Mouse (Mus musculus) erythroblast, embryonic 14.5 days (primary cell): ENCODE measurements at regions not wholly inside any gene's neighbourhood (a gene's known extent, or its start where the extent isn't known, plus 50 kb on each side); places are given as distances from the start of the nearest gene placed in this dataset.

Experiments used
- H3K27me3 ChIP-seq: 2 replicates; pipeline ENCODE4 v1.6.1; 2012; ENCODE audit warnings: inconsistent platforms; ENCODE audit not compliant: control insufficient read depth
- H3K36me3 ChIP-seq: 2 replicates; pipeline ENCODE4 v1.6.1; 2012; ENCODE audit warnings: mild to moderate bottlenecking, inconsistent platforms; ENCODE audit not compliant: control insufficient read depth
- H3K4me1 ChIP-seq: 2 replicates; pipeline ENCODE4 v1.6.1; 2012; ENCODE audit warnings: inconsistent platforms; ENCODE audit not compliant: control insufficient read depth
- H3K4me3 ChIP-seq: replicated peaks from 2 replicates; pipeline ENCODE3; 2012; ENCODE audit warnings: moderate library complexity, mild to moderate bottlenecking, inconsistent platforms
- H3K9me3 ChIP-seq: 2 replicates; pipeline ENCODE4 v1.6.1; 2012; ENCODE audit warnings: low read length, inconsistent platforms, mixed read lengths; ENCODE audit not compliant: control insufficient read depth
- GATA1 ChIP-seq: IDR thresholded peaks from 2 replicates; pipeline ENCODE4 v1.6.1; 2012; ENCODE audit warnings: low read length, inconsistent platforms, mixed read lengths
- TAL1 ChIP-seq: IDR thresholded peaks from 3 replicates; pipeline ENCODE4 v1.6.1; 2012; ENCODE audit warnings: low read length, inconsistent platforms, mixed read lengths

GRCm38 (mm10) chr16:50759979-50760378, 169.0 kb upstream of the Ccdc54 start:
- no peaks in the 10 kb centered on the region for H3K4me1 ChIP-seq
- no peak for TF ChIP-seq GATA1
- no peak for TF ChIP-seq TAL1

GRCm38 (mm10) chr16:50756696-50757095, 165.7 kb upstream of the Ccdc54 start:
- H3K36me3 ChIP-seq, result no peaks in the 10 kb centered on the region
- no peaks in the 10 kb centered on the region for H3K9me3 ChIP-seq
- no peak overlapping the region for H3K4me3 ChIP-seq
- no peak for TF ChIP-seq TAL1
- no peak for TF ChIP-seq GATA1
- H3K4me1 ChIP-seq, result no peaks in the 10 kb centered on the region
- no peaks in the 10 kb centered on the region for H3K27me3 ChIP-seq

More at GRCm38 (mm10) chr16:50759979-50760378, 169.0 kb upstream of the Ccdc54 start:
- H3K9me3 ChIP-seq, result no peaks in the 10 kb centered on the region
- H3K36me3 ChIP-seq, result no peaks in the 10 kb centered on the region
- H3K27me3 ChIP-seq, result no peaks in the 10 kb centered on the region
- no peak overlapping the region for H3K4me3 ChIP-seq

- no peaks in the 10 kb centered on the region for H3K27me3 ChIP-seq
- no peak overlapping the region for H3K4me3 ChIP-seq
- H3K9me3 ChIP-seq, result no peaks in the 10 kb centered on the region
- TF ChIP-seq TAL1 (no peak), GATA1 (no peak)
- H3K4me1 ChIP-seq, result no peaks in the 10 kb centered on the region
- no peaks in the 10 kb centered on the region for H3K36me3 ChIP-seq
These were observed 162.8 kb upstream of the Ccdc54 start for GRCm38 (mm10) chr16:50753612-50754389.

- no peak for TF ChIP-seq GATA1
- TF ChIP-seq TAL1, result no peak
These were observed 162.1 kb upstream of the Ccdc54 start for GRCm38 (mm10) chr16:50753046-50753445.

GRCm38 (mm10) chr16:50752277-50752600, 161.3 kb upstream of the Ccdc54 start:
- Histone ChIP-seq H3K9me3 (no peaks in the 10 kb centered on the region), H3K4me3 (no peak overlapping the region), H3K27me3 (no peaks in the 10 kb centered on the region), H3K4me1 (no peaks in the 10 kb centered on the region), H3K36me3 (no peaks in the 10 kb centered on the region)
- no peak for TF ChIP-seq TAL1
- no peak for TF ChIP-seq GATA1

More at GRCm38 (mm10) chr16:50753046-50753445, 162.1 kb upstream of the Ccdc54 start:
- no peaks in the 10 kb centered on the region for H3K36me3 ChIP-seq
- H3K27me3 ChIP-seq, result no peaks in the 10 kb centered on the region
- H3K4me3 ChIP-seq, result no peak overlapping the region
- no peaks in the 10 kb centered on the region for H3K4me1 ChIP-seq
- no peaks in the 10 kb centered on the region for H3K9me3 ChIP-seq

- Histone ChIP-seq H3K27me3 (no peaks in the 10 kb centered on the region), H3K36me3 (no peaks in the 10 kb centered on the region), H3K4me1 (no peaks in the 10 kb centered on the region), H3K4me3 (no peak overlapping the region), H3K9me3 (no peaks in the 10 kb centered on the region)
- no peak for TF ChIP-seq TAL1
- TF ChIP-seq GATA1, result no peak
These were observed 160.7 kb upstream of the Ccdc54 start for GRCm38 (mm10) chr16:50751495-50752276.

GRCm38 (mm10) chr16:50747698-50748097, 156.7 kb upstream of the Ccdc54 start:
- no peaks in the 10 kb centered on the region for H3K4me1 ChIP-seq
- no peaks in the 10 kb centered on the region for H3K27me3 ChIP-seq
- no peak overlapping the region for H3K4me3 ChIP-seq
- H3K9me3 ChIP-seq, result no peaks in the 10 kb centered on the region
- TF ChIP-seq GATA1 (no peak), TAL1 (no peak)
- no peaks in the 10 kb centered on the region for H3K36me3 ChIP-seq

GRCm38 (mm10) chr16:50745723-50746122, 154.8 kb upstream of the Ccdc54 start:
- H3K9me3 ChIP-seq, result no peaks in the 10 kb centered on the region
- TF ChIP-seq GATA1, result no peak
- no peak for TF ChIP-seq TAL1
- no peaks in the 10 kb centered on the region for H3K4me1 ChIP-seq
- no peaks in the 10 kb centered on the region for H3K27me3 ChIP-seq
- no peaks in the 10 kb centered on the region for H3K36me3 ChIP-seq
- no peak overlapping the region for H3K4me3 ChIP-seq

GRCm38 (mm10) chr16:50737396-50737843, 146.5 kb upstream of the Ccdc54 start:
- H3K4me1 ChIP-seq, result peaks cover 20% of the 10 kb centered on the region
- H3K4me3 ChIP-seq, result peak overlapping the region; percentile 53
- H3K36me3 ChIP-seq, result no peaks in the 10 kb centered on the region
- peaks cover 4% of the 10 kb centered on the region for H3K27me3 ChIP-seq
- TF ChIP-seq TAL1 (no peak), GATA1 (no peak)
- H3K9me3 ChIP-seq, result no peaks in the 10 kb centered on the region
